Mouse (Mus musculus) kidney, adult 11 months (tissue): ENCODE results near the gene Bach2.
A peak's percentile ranks its signal among the peaks of the same experiment; 100 is the strongest.

Source experiments
- DNase-seq: peaks from one replicate; pipeline ENCODE4 v3.0.0; 2022

The Bach2 gene

GRCm38 (mm10) chr4:32334765-32335164 lies 96.2 kb downstream of the Bach2 start:
- DNase-seq, result no peak

- DNase-seq, result no peak
Observed at GRCm38 (mm10) chr4:32335659-32336058, 97.1 kb downstream of the Bach2 start.

GRCm38 (mm10) chr4:32336642-32337041 lies 98.0 kb downstream of the Bach2 start:
- no peak for DNase-seq

GRCm38 (mm10) chr4:32337638-32338037 lies 99.0 kb downstream of the Bach2 start:
- peak; percentile 77 for DNase-seq

- no peak for DNase-seq
Observed at GRCm38 (mm10) chr4:32338451-32338850, 99.8 kb downstream of the Bach2 start.

GRCm38 (mm10) chr4:32340844-32341243 lies 102.2 kb downstream of the Bach2 start:
- DNase-seq, result no peak

- DNase-seq, result no peak
Observed at GRCm38 (mm10) chr4:32342269-32342668, 103.7 kb downstream of the Bach2 start.

GRCm38 (mm10) chr4:32343256-32344165 lies 104.9 kb downstream of the Bach2 start:
- DNase-seq, result no peak

GRCm38 (mm10) chr4:32344276-32344675 lies 105.7 kb downstream of the Bach2 start:
- DNase-seq, result no peak

GRCm38 (mm10) chr4:32347202-32347601 lies 108.6 kb downstream of the Bach2 start:
- no peak for DNase-seq

- DNase-seq, result no peak
Observed at GRCm38 (mm10) chr4:32347711-32348110, 109.1 kb downstream of the Bach2 start.

- DNase-seq, result no peak
Observed at GRCm38 (mm10) chr4:32349361-32349760, 110.8 kb downstream of the Bach2 start.

GRCm38 (mm10) chr4:32351236-32351635 lies 112.6 kb downstream of the Bach2 start:
- no peak for DNase-seq

- no peak for DNase-seq
Observed at GRCm38 (mm10) chr4:32351661-32352246, 113.2 kb downstream of the Bach2 start.

GRCm38 (mm10) chr4:32352442-32352841 lies 113.8 kb downstream of the Bach2 start:
- DNase-seq, result no peak

GRCm38 (mm10) chr4:32352842-32353241 lies 114.2 kb downstream of the Bach2 start:
- DNase-seq, result no peak

GRCm38 (mm10) chr4:32355935-32356617 lies 117.5 kb downstream of the Bach2 start:
- DNase-seq, result no peak

- no peak for DNase-seq
Observed at GRCm38 (mm10) chr4:32357996-32358600, 119.5 kb downstream of the Bach2 start.

GRCm38 (mm10) chr4:32358602-32359464 lies 120.2 kb downstream of the Bach2 start:
- no peak for DNase-seq

- no peak for DNase-seq
Observed at GRCm38 (mm10) chr4:32359634-32360033, 121.0 kb downstream of the Bach2 start.

GRCm38 (mm10) chr4:32360496-32360895 lies 121.9 kb downstream of the Bach2 start:
- no peak for DNase-seq

- peak; percentile 16 for DNase-seq
Observed at GRCm38 (mm10) chr4:32363488-32363984, 124.9 kb downstream of the Bach2 start.
